Mouse (Mus musculus) liver, embryonic 16.5 days (tissue): ENCODE results near the gene Tmprss4. TPM values are rescaled to one million over a fixed set of nuclear protein-coding genes. Genes with fewer than 3 reads are reported as not detected.

Experiments
- ATAC-seq: fragments of 200-750 bp; cut with Nextera tagmentation; 2 replicates; pipeline ENCODE4 v1.8.0; 2017; ENCODE audit warnings: low read depth, mild to moderate bottlenecking, moderate number of reproducible peaks, moderate library complexity
- H3K27ac ChIP-seq: fragments of 300-500 bp; sonication (generic); 2 replicates; pipeline ENCODE4 v1.5.1; 2014; ENCODE audit warnings: mild to moderate bottlenecking, low read length
- H3K27me3 ChIP-seq: fragments of 300-500 bp; sonication (generic); 2 replicates; pipeline ENCODE4 v1.6.1; 2014; ENCODE audit warnings: low read depth, low read length, mixed read lengths; ENCODE audit not compliant: control insufficient read depth, insufficient read depth
- H3K36me3 ChIP-seq: fragments of 300-500 bp; sonication (generic); 2 replicates; pipeline ENCODE4 v1.6.1; 2014; ENCODE audit warnings: mild to moderate bottlenecking; ENCODE audit not compliant: control insufficient read depth, insufficient read depth
- H3K4me1 ChIP-seq: fragments of 300-500 bp; sonication (generic); 2 replicates; pipeline ENCODE4 v1.6.1; 2014; ENCODE audit warnings: low read depth, low read length, mixed read lengths; ENCODE audit not compliant: control insufficient read depth
- H3K4me2 ChIP-seq: fragments of 300-500 bp; sonication (generic); 2 replicates; pipeline ENCODE4 v1.6.1; 2014; ENCODE audit warnings: low read depth, low read length, mixed read lengths
- H3K4me3 ChIP-seq: fragments of 300-500 bp; sonication (generic); 2 replicates; pipeline ENCODE4 v1.5.1; 2014; ENCODE audit warnings: low read depth, mild to moderate bottlenecking, low read length
- H3K9ac ChIP-seq: fragments of 300-500 bp; sonication (generic); 2 replicates; pipeline ENCODE4 v1.6.1; 2014; ENCODE audit warnings: low read depth, low read length
- H3K9me3 ChIP-seq: fragments of 300-500 bp; sonication (generic); replicated peaks from 2 replicates; pipeline ENCODE4 v1.6.1; 2016; ENCODE audit warnings: low read length; ENCODE audit not compliant: control insufficient read depth
- WGBS: fragments of 180-500 bp; shearing (Covaris S2); extraction: QIAGEN DNeasy Blood & Tissue Kit; methylation state at CpG from one replicate; pipeline ENCODE4 v1.1.7; 2014; ENCODE audit not compliant: insufficient replicate concordance; 5-methylcytosine and 5-hydroxymethylcytosine counted together
- polyA plus RNA-seq: library from polyadenylated mRNA; unstranded; fragments of >200 nt; fragmentation: Nextera tagmentation; extraction: Ambion mirVana; gene quantifications from 2 replicates; pipeline ENCODE4 v1.2.1, GENCODE M21; 2015

The Tmprss4 gene
- polyA plus RNA-seq, 1 experiment from 2014 or later: 0.37 TPM

DNA sequence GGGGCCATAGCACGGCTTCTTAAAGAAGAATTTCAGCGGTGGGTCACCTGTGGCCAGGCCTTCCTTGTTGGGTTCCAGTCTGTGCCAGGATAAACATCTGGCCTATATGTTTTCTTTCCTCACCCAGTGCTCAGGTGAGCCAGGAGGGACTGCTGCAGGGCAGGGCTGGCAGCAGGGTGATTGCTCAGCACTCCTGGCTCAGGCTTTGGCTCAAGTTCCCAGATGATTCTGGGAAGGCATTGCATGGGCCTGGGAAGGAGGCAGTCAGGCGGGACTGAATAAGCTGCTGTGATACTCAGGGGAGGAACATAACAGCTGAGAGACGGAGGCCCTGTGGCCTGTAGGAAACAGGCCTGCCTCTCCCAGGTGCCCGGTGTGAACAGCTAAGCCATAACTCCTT, 1.3 kb upstream of the Tmprss4 start:
- Histone ChIP-seq H3K4me3 (no peak overlapping the region), H3K9me3 (no peaks in the 10 kb centered on the region), H3K4me2 (no peak overlapping the region), H3K4me1 (peaks cover 7% of the 10 kb centered on the region; the same call in 1 of the 2 replicates), H3K27ac (no peak overlapping the region), H3K36me3 (no peaks in the 10 kb centered on the region), H3K9ac (no peak overlapping the region), H3K27me3 (no peaks in the 10 kb centered on the region)
- 53% methylated on average over 5 of the region's 5 CpGs for WGBS
- ATAC-seq: no peak

DNA sequence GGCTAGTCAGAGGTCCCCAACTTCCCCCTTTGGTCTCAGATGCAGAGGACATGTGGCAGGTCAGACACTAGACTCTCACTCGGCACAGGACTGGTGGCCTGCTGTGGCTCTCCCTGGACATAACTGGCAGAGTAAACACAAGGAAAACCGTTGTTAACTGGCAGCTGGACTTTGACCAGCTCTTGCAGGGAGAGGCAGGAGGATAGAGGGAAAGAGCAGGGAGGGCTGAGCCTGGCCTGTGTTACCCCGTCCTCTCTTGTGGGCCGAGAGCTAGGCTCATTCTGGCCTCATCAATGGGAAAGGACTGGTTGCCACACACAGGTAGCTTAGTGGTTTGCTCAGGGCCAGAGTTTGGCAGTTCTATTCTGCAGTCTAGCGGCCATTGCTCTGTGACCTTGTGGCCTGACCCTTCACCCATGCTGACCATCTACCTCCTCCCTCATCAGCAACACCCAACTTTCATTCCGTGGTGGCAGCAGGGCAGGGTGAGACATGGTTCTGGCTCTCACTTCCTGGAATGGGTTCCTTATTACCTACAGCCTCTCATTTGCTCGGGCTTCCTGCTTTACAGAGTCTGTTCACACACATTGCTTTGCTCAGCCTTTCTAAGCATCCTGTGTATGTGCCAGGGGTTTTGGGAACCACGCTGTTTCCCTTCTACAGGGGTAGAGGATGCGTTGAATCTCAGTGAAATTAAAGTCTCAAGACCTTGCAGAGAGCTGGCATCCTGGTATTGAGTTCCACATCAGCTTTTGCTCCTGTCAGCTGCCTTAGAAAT, 1.7 kb downstream of the Tmprss4 start:
- Histone ChIP-seq H3K36me3 (no peaks in the 10 kb centered on the region), H3K27me3 (no peaks in the 10 kb centered on the region), H3K27ac (no peak overlapping the region), H3K4me3 (no peak overlapping the region), H3K4me1 (peaks cover 7% of the 10 kb centered on the region; the same call in 1 of the 2 replicates), H3K9me3 (no peaks in the 10 kb centered on the region), H3K4me2 (no peak overlapping the region), H3K9ac (no peak overlapping the region)
- WGBS: 43% methylated on average over 9 of the region's 9 CpGs
- ATAC-seq: peak; percentile 16; the same call in 1 of the 2 replicates

DNA sequence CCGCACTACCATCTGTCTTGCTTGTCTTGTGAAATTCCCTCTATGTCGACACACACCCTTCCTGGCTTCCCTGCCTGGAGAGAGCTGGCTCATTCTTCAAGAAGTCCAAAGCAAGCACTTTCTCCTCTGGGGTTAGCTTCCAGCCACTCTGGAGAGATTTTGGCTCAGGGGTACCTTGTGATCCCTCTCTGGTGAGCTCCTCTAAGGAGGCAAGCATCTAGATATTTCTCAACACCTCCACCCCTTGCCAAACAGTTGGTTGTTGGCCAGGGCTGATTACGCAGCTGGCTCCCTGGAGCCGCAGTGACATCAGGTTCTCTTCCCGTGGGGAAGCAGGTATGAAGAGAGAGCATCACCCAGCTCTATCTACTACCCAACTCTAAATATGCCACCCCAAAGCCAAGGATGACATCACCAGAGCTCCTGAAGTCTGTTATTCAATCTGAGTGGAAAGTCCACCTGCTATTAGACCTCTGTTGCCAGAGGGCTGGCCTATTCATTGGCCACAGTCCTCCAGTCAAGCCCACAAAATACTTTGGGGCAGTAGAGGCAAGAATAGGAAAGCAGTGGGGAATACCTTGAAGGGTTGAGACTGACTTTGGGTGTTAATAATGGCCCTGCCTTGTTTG, 2.5 kb downstream of the Tmprss4 start:
- 60% methylated on average over 5 of the region's 5 CpGs for WGBS
- no peak overlapping the region for H3K4me2 ChIP-seq
- H3K27me3 ChIP-seq: no peaks in the 10 kb centered on the region
- no peak overlapping the region for H3K4me3 ChIP-seq
- H3K9me3 ChIP-seq: no peaks in the 10 kb centered on the region
- no peaks in the 10 kb centered on the region for H3K36me3 ChIP-seq
- ATAC-seq: no peak
- no peak overlapping the region for H3K9ac ChIP-seq
- no peak overlapping the region for H3K27ac ChIP-seq
- peaks cover 7% of the 10 kb centered on the region; the same call in 1 of the 2 replicates for H3K4me1 ChIP-seq

DNA sequence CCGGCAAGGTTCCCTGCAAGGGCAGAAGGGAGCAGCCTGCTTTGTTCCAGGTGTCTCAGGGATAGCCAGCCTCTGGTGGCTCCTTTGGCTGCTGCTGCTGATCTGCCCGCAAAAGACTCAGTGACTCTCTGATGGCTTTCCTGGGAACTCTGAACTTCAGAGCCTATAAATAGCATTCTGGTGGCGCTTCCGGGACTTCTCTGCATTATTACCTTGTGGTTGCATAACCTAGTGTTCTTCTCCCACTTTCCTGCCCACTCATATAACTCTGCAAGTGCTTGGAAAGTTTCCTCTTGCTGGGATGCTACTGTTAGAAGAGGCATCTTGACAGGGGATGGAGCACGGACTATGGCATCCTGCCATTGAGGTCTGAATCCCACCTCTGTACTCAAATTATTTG, 6.3 kb downstream of the Tmprss4 start:
- Histone ChIP-seq H3K27ac (no peak overlapping the region), H3K27me3 (no peaks in the 10 kb centered on the region), H3K9me3 (no peaks in the 10 kb centered on the region), H3K4me1 (peaks cover 7% of the 10 kb centered on the region; the same call in 1 of the 2 replicates), H3K9ac (no peak overlapping the region), H3K4me3 (no peak overlapping the region), H3K4me2 (no peak overlapping the region), H3K36me3 (no peaks in the 10 kb centered on the region)
- 59% methylated on average over 5 of the region's 5 CpGs for WGBS
- ATAC-seq: no peak

DNA sequence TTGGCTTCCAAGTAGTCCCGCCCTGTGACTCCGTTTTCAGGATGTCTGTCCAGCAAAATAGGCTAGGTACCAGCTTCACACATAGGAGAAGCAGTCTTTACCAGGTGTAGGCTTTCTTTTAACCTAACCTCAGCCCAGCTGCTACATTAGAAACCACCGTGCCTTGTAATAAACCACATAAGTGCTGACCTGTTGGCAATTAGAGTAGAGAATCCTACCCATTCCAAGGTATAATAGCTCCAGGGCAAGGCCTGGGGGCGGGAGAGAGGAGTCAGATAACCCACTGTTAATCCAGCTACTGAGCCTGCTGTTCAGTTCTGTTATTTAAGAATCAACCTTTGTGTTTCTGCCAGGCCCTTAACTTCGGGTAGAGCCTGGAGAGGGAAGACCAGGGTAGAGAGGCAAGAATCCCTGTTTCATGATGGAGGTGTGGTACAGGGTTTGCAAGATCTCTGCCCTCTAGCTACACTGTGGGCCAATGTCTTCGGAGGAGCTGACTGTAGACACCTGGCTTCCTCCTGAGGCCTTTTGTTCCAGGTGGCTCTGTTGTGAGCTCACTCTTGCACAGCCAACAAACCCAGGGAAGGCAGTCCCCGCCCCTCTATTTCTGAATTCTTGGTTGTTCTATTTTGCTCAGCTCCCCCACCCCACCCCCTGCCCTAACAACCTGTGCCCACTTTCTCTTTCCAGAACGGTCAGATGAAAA, 7.6 kb downstream of the Tmprss4 start:
- Histone ChIP-seq H3K9ac (no peak overlapping the region), H3K4me2 (no peak overlapping the region), H3K9me3 (no peaks in the 10 kb centered on the region), H3K4me1 (no peaks in the 10 kb centered on the region), H3K27me3 (no peaks in the 10 kb centered on the region), H3K27ac (no peak overlapping the region), H3K36me3 (no peaks in the 10 kb centered on the region), H3K4me3 (no peak overlapping the region)
- ATAC-seq: no peak
- 47% methylated on average over 8 of the region's 8 CpGs for WGBS

- no peaks in the 10 kb centered on the region for H3K9me3 ChIP-seq
- no peak overlapping the region for H3K27ac ChIP-seq
- WGBS: 63% methylated on average over 4 of the region's 4 CpGs
Observed at GRCm38 (mm10) chr9:45195468-45195867, 8.4 kb downstream of the Tmprss4 start.

DNA sequence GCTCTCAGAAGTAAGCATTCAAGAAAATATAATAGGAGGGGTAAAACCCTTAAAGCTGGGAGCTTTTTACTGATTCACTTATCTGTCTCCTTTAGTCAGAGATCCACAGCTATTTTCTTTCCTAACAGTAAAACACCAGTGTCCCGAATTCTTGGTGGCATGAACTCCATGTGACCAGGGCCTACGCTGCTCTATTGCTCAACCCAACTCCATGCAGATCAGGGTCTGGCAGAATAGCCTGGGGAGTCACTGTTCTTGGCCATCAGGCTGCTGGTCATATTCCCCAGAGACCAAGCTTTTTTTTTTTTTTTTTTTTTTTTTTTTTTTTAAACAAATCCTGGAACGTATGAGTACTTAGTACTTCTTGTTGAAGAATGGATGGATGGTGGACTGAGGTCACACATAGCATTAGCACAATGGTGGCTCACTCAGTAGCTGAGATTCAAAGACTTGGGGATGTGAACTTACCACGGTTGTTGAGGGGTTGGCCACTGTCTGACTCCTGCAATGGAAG, 14.2 kb downstream of the Tmprss4 start:
- H3K36me3 ChIP-seq: no peaks in the 10 kb centered on the region
- H3K4me1 ChIP-seq: no peaks in the 10 kb centered on the region
- no peak overlapping the region for H3K9ac ChIP-seq
- H3K9me3 ChIP-seq: no peaks in the 10 kb centered on the region
- no peaks in the 10 kb centered on the region for H3K27me3 ChIP-seq
- WGBS: 65% methylated on average over 4 of the region's 4 CpGs
- no peak overlapping the region for H3K27ac ChIP-seq
- H3K4me3 ChIP-seq: no peak overlapping the region
- ATAC-seq: no peak
- H3K4me2 ChIP-seq: no peak overlapping the region

More at GRCm38 (mm10) chr9:45195468-45195867, 8.4 kb downstream of the Tmprss4 start:
- ATAC-seq: no peak
- no peaks in the 10 kb centered on the region for H3K27me3 ChIP-seq
- no peaks in the 10 kb centered on the region for H3K4me1 ChIP-seq
- H3K9ac ChIP-seq: no peak overlapping the region
- H3K36me3 ChIP-seq: no peaks in the 10 kb centered on the region
- no peak overlapping the region for H3K4me2 ChIP-seq
- no peak overlapping the region for H3K4me3 ChIP-seq

DNA sequence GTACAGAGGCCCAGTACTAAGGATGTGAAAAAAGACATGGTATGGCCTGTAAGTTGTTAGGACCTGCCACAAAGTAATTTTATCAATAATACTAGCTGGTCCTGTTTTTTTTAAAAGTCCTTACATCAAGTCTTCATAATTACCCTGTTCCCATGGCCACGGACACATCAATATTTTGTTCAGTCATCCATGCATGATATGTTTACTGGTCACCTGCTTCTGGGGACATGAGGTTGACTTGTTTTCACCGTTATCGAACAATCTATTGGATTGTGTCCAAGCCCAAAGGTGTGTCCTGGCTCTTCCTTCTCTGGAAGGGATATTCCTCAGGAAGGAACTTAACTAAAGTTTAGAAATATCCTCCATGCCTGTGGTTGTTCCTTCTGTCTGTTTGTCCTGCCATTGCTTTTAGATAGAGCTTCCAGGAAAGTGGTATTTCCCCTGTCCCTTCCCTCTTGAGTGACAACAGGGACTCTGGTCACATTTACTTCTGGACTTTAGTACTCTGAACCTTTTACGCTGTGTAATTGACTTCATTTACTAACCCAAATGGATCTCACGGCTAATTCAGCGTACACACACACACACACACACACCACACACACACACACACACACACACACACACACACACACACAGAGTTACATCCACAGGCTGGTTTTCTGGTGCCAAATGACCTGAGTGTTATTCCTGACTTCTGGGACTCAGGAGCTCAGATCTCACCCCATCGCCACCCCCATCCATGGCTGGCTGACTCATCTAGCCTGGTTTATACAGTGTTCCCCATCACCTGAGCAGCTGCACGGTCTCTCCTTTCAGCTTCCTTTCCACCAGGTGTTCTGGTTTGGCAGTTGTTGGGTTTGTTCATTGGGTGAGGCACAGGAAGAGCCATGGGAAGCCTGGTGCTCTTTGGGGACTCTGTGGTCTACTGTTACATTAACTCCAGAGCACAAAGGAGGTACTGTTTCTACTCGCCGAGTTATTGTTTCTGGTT, 15.0 kb downstream of the Tmprss4 start:
- no peaks in the 10 kb centered on the region for H3K36me3 ChIP-seq
- no peak overlapping the region for H3K4me3 ChIP-seq
- no peaks in the 10 kb centered on the region for H3K27me3 ChIP-seq
- ATAC-seq: no peak
- 67% methylated on average over 10 of the region's 10 CpGs for WGBS
- H3K27ac ChIP-seq: no peak overlapping the region
- no peak overlapping the region for H3K4me2 ChIP-seq
- no peak overlapping the region for H3K9ac ChIP-seq
- no peaks in the 10 kb centered on the region for H3K9me3 ChIP-seq
- no peaks in the 10 kb centered on the region for H3K4me1 ChIP-seq
